Mouse (Mus musculus): Measurements from ENCODE around the gene BC034090.

GRCm38 (mm10) chr1:155276381-155277033, 32.3 kb upstream of the BC034090 start:
- TF ChIP-seq CTCF (IDR thresholded peaks at IDR 0.05; ENCODE audit: borderline replicate concordance, control insufficient read depth, extremely low read depth, insufficient read depth, low read length, poor library complexity) = no peak
- no peak for TF ChIP-seq POLR2A (IDR thresholded peaks at IDR 0.05; ENCODE audit: control insufficient read depth, extremely low read depth, insufficient read depth, low read length, poor library complexity)
